Mouse (Mus musculus): Measurements from ENCODE around the gene Sdk1. TPM values are rescaled to one million over a fixed set of nuclear protein-coding genes. Genes with fewer than 3 reads are reported as not detected.

Sdk1 gene
- total and polyA plus RNA-seq, 3 experiments, result 0.33 to 1.0 (median 0.94) TPM

DNA sequence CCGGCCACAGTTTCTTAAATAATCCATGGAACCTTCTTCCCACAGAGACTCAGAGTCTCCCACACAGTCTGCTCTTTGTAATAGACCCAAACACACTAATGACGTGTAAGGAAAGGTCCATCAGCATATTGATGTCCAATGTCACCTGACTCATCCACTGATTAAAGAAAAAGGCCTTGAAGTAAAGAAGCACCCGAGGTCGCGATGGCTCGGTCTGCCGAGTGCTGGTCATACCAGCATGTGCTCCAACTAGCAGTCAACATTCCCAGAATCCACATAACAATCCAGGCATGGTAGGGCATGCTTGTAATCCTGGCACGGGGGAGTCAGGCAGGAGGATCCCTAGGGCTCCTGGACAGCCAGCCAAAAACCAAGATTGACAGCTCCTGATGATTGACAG is 436.6 kb downstream of the Sdk1 start:
- no peak overlapping the region for H3K4me3 ChIP-seq
- no peaks in the 10 kb centered on the region for H3K4me1 ChIP-seq (ENCODE audit: control insufficient read depth, insufficient read depth, low read length)
- no peak overlapping the region for H3K9ac ChIP-seq (ENCODE audit: low read depth, low read length)
- no peak overlapping the region for H3K27ac ChIP-seq
- no peak for DNase-seq
- H3K36me3 ChIP-seq (ENCODE audit: control insufficient read depth, insufficient read depth, low read length), result no peaks in the 10 kb centered on the region
- H3K79me2 ChIP-seq (replicated peaks; ENCODE audit: control insufficient read depth, insufficient read depth, low read length), result no peaks in the 10 kb centered on the region
- 92% methylated on average over 8 of the region's 8 CpGs for WGBS
- H3K27me3 ChIP-seq (ENCODE audit: control insufficient read depth, insufficient read depth, low read length), result no peaks in the 10 kb centered on the region
- TF ChIP-seq POLR2A (IDR thresholded peaks at IDR 0.05; ENCODE audit: insufficient read depth, low read depth, low read length) (no peak), EP300 (IDR thresholded peaks at IDR 0.05; ENCODE audit: insufficient read depth, low read depth, low read length) (no peak), CTCF (IDR thresholded peaks at IDR 0.05) (no peak)
- intact Hi-C loops (cut with DNase I), result no loop called here

DNA sequence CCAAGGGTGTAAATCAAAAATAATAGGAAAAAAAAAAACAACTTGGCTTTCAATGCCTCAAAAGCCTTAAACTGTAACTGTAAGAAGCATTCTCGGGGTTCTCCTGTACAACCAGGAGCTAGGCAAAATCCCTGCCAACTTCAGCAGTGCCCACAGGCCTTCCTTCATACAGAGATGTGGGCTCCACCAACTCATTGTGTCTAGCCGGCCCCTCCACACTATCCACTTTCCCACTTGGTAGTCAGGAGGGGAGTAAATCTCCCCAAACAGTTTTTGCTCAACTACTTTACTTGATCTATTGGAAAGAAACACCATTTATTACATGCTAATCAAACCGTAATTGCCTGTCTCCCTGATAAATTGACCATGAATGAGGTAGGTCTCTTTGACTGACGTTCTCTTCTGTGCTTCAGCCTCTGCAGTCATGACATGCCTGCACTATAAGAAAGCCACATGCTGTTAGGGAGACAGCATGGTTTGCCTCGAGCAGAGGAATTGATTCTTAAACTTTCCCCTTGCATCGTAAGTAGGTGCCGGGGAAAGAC is 445.7 kb downstream of the Sdk1 start:
- no peak overlapping the region for H3K27ac ChIP-seq
- TF ChIP-seq EP300 (IDR thresholded peaks at IDR 0.05; ENCODE audit: insufficient read depth, low read depth, low read length) (no peak), POLR2A (IDR thresholded peaks at IDR 0.05; ENCODE audit: insufficient read depth, low read depth, low read length) (no peak), CTCF (IDR thresholded peaks at IDR 0.05) (no peak)
- no peak overlapping the region for H3K9ac ChIP-seq (ENCODE audit: low read depth, low read length)
- no peaks in the 10 kb centered on the region for H3K79me2 ChIP-seq (replicated peaks; ENCODE audit: control insufficient read depth, insufficient read depth, low read length)
- 89% methylated on average over 7 of the region's 7 CpGs for WGBS
- H3K27me3 ChIP-seq (ENCODE audit: control insufficient read depth, insufficient read depth, low read length), result no peaks in the 10 kb centered on the region
- intact Hi-C loops (cut with DNase I), result no loop called here
- no peaks in the 10 kb centered on the region; the same call in none of the 2 replicates for H3K4me1 ChIP-seq (ENCODE audit: control insufficient read depth, insufficient read depth, low read length)
- no peaks in the 10 kb centered on the region for H3K36me3 ChIP-seq (ENCODE audit: control insufficient read depth, insufficient read depth, low read length)
- DNase-seq, result no peak
- H3K4me3 ChIP-seq, result no peak overlapping the region

- WGBS, result 94% methylated on average over 12 of the region's 12 CpGs
- no peaks in the 10 kb centered on the region for H3K27me3 ChIP-seq (ENCODE audit: control insufficient read depth, insufficient read depth, low read length)
- H3K4me3 ChIP-seq, result no peak overlapping the region
- H3K36me3 ChIP-seq (ENCODE audit: control insufficient read depth, insufficient read depth, low read length), result no peaks in the 10 kb centered on the region
- H3K79me2 ChIP-seq (replicated peaks; ENCODE audit: control insufficient read depth, insufficient read depth, low read length), result no peaks in the 10 kb centered on the region
- peaks cover 4% of the 10 kb centered on the region for H3K4me1 ChIP-seq (ENCODE audit: control insufficient read depth, insufficient read depth, low read length)
- TF ChIP-seq CTCF (IDR thresholded peaks at IDR 0.05) (no peak), EP300 (IDR thresholded peaks at IDR 0.05; ENCODE audit: insufficient read depth, low read depth, low read length) (no peak), POLR2A (IDR thresholded peaks at IDR 0.05; ENCODE audit: insufficient read depth, low read depth, low read length) (no peak)
- H3K27ac ChIP-seq, result no peak overlapping the region
- H3K9ac ChIP-seq (ENCODE audit: low read depth, low read length), result no peak overlapping the region
- intact Hi-C loops (cut with DNase I), result no loop called here
- DNase-seq, result no peak
These were observed 448.3 kb downstream of the Sdk1 start for GRCm38 (mm10) chr5:141689442-141690105.

GRCm38 (mm10) chr5:141691482-141691975 is 450.2 kb downstream of the Sdk1 start:
- intact Hi-C loops (cut with DNase I), result no loop called here
- Histone ChIP-seq H3K27me3 (ENCODE audit: control insufficient read depth, insufficient read depth, low read length) (no peaks in the 10 kb centered on the region), H3K9ac (ENCODE audit: low read depth, low read length) (no peak overlapping the region), H3K4me3 (no peak overlapping the region), H3K79me2 (replicated peaks; ENCODE audit: control insufficient read depth, insufficient read depth, low read length) (no peaks in the 10 kb centered on the region), H3K36me3 (ENCODE audit: control insufficient read depth, insufficient read depth, low read length) (no peaks in the 10 kb centered on the region), H3K27ac (no peak overlapping the region; the same call in 1 of the 2 replicates), H3K4me1 (ENCODE audit: control insufficient read depth, insufficient read depth, low read length) (peaks cover 4% of the 10 kb centered on the region)
- TF ChIP-seq POLR2A (IDR thresholded peaks at IDR 0.05; ENCODE audit: insufficient read depth, low read depth, low read length), result no peak
- TF ChIP-seq CTCF (IDR thresholded peaks at IDR 0.05), result no peak
- TF ChIP-seq EP300 (IDR thresholded peaks at IDR 0.05; ENCODE audit: insufficient read depth, low read depth, low read length), result 0 out of 2 replicates have a peak, but pooled peaks have one; percentile 22
- DNase-seq, result peak; percentile 69 to 86
- WGBS, result 7% methylated on average over 7 of the region's 7 CpGs

DNA sequence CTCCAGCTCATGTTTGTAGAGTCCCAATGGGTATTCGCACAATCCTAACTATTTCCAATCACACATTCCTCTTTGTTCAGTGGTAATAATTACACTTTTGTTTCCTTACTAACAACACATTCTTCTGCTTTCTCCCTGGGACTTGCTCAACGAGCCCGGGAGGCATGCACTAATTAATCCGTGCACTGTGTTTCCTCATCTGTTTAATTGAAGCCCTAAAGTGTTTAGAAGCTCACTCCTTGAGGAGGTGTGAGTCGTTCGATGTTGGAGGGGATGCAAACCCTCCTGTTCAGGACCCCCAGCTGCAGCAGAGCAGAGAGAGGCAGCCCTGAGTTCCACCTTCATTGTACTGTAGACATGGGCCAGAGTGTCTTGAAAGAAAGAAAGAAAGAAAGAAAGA is 452.4 kb downstream of the Sdk1 start:
- no peaks in the 10 kb centered on the region for H3K36me3 ChIP-seq (ENCODE audit: control insufficient read depth, insufficient read depth, low read length)
- no peaks in the 10 kb centered on the region for H3K79me2 ChIP-seq (replicated peaks; ENCODE audit: control insufficient read depth, insufficient read depth, low read length)
- peaks cover 4% of the 10 kb centered on the region for H3K4me1 ChIP-seq (ENCODE audit: control insufficient read depth, insufficient read depth, low read length)
- intact Hi-C loops (cut with DNase I), result no loop called here
- TF ChIP-seq EP300 (IDR thresholded peaks at IDR 0.05; ENCODE audit: insufficient read depth, low read depth, low read length) (no peak), POLR2A (IDR thresholded peaks at IDR 0.05; ENCODE audit: insufficient read depth, low read depth, low read length) (no peak), CTCF (IDR thresholded peaks at IDR 0.05) (no peak)
- 57% methylated on average over 6 of the region's 6 CpGs for WGBS
- no peak overlapping the region for H3K27ac ChIP-seq
- no peaks in the 10 kb centered on the region for H3K27me3 ChIP-seq (ENCODE audit: control insufficient read depth, insufficient read depth, low read length)
- DNase-seq, result no peak
- H3K4me3 ChIP-seq, result no peak overlapping the region
- no peak overlapping the region for H3K9ac ChIP-seq (ENCODE audit: low read depth, low read length)

DNA sequence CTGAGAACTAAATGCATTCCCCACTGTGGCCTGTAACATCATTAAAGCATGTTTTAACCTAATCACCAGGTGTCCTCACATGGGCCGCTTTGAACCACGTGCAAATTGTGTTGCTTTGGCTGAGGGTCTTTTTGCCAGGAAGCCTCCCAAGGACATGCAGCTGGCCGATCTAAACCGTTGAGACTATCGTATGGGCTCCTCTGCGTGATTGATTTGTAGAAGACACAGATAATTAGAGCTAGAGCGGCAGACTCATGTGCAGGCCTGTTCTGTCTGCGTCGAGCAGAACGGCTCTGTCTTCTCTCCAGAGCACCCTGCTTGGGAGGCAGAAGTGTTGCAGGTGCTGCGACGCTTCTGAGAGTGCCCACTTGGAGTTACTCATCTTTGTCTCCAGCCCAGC is 453.6 kb downstream of the Sdk1 start:
- intact Hi-C loops (cut with DNase I), result no loop called here
- WGBS, result 90% methylated on average over 12 of the region's 12 CpGs
- H3K36me3 ChIP-seq (ENCODE audit: control insufficient read depth, insufficient read depth, low read length), result no peaks in the 10 kb centered on the region

More for the DNA sequence above, 453.6 kb downstream of the Sdk1 start:
- no peak for DNase-seq
- no peak overlapping the region for H3K9ac ChIP-seq (ENCODE audit: low read depth, low read length)
- H3K27me3 ChIP-seq (ENCODE audit: control insufficient read depth, insufficient read depth, low read length), result no peaks in the 10 kb centered on the region
- TF ChIP-seq EP300 (IDR thresholded peaks at IDR 0.05; ENCODE audit: insufficient read depth, low read depth, low read length), result no peak
- no peak for TF ChIP-seq POLR2A (IDR thresholded peaks at IDR 0.05; ENCODE audit: insufficient read depth, low read depth, low read length)
- no peak for TF ChIP-seq CTCF (IDR thresholded peaks at IDR 0.05)
- no peak overlapping the region for H3K27ac ChIP-seq
- no peaks in the 10 kb centered on the region for H3K79me2 ChIP-seq (replicated peaks; ENCODE audit: control insufficient read depth, insufficient read depth, low read length)
- peaks cover 4% of the 10 kb centered on the region for H3K4me1 ChIP-seq (ENCODE audit: control insufficient read depth, insufficient read depth, low read length)
- no peak overlapping the region for H3K4me3 ChIP-seq

Data from heart, adult 2 months (tissue).